Mouse (Mus musculus) neural tube, embryonic 11.5 days (tissue): Measurements from ENCODE around the gene Pappa. TPM values are rescaled to one million over a fixed set of nuclear protein-coding genes. Genes with fewer than 3 reads are reported as not detected.

ENCODE experiments used
- ATAC-seq: fragments of 200-750 bp; cut with Nextera tagmentation; 2 replicates; pipeline ENCODE4 v1.8.0; 2017; ENCODE audit warnings: moderate number of reproducible peaks, mild to moderate bottlenecking, moderate TSS enrichment, moderate library complexity; ENCODE audit not compliant: insufficient read depth, low FRiP score, low TSS enrichment
- DNase-seq: peaks from one replicate; pipeline ENCODE4 v3.0.0-alpha.2; 2015; ENCODE audit warnings: low spot score
- H3K27ac ChIP-seq: fragments of 300-500 bp; sonication (generic); 2 replicates; pipeline ENCODE4 v1.5.1; 2014; ENCODE audit warnings: low read depth, mild to moderate bottlenecking, low read length
- H3K27me3 ChIP-seq: fragments of 300-500 bp; sonication (generic); 2 replicates; pipeline ENCODE4 v1.6.1; 2014; ENCODE audit warnings: mild to moderate bottlenecking, low read length, mixed read lengths; ENCODE audit not compliant: control insufficient read depth, insufficient read depth
- H3K36me3 ChIP-seq: fragments of 300-500 bp; sonication (generic); 2 replicates; pipeline ENCODE4 v1.6.1; 2014; ENCODE audit warnings: mild to moderate bottlenecking, low read length, moderate library complexity, mixed read lengths; ENCODE audit not compliant: control insufficient read depth, insufficient read depth
- H3K4me1 ChIP-seq: fragments of 300-500 bp; sonication (generic); 2 replicates; pipeline ENCODE4 v1.6.1; 2014; ENCODE audit warnings: low read length, mixed read lengths; ENCODE audit not compliant: control insufficient read depth, insufficient read depth
- H3K4me2 ChIP-seq: fragments of 300-500 bp; sonication (generic); 2 replicates; pipeline ENCODE4 v1.6.1; 2014; ENCODE audit warnings: low read depth, mild to moderate bottlenecking, moderate library complexity
- H3K4me3 ChIP-seq: fragments of 300-500 bp; sonication (generic); 2 replicates; pipeline ENCODE4 v1.5.1; 2014; ENCODE audit warnings: low read depth, low read length
- H3K9ac ChIP-seq: fragments of 300-500 bp; sonication (generic); 2 replicates; pipeline ENCODE4 v1.6.1; 2014; ENCODE audit warnings: mild to moderate bottlenecking, low read length
- H3K9me3 ChIP-seq: fragments of 300-500 bp; sonication (generic); 2 replicates; pipeline ENCODE4 v1.6.1; 2016; ENCODE audit warnings: low read length; ENCODE audit not compliant: control insufficient read depth
- WGBS: fragments of 180-500 bp; shearing (Covaris S2); extraction: QIAGEN DNeasy Blood & Tissue Kit; methylation state at CpG from one replicate; pipeline ENCODE4 v1.1.7; 2014; 5-methylcytosine and 5-hydroxymethylcytosine counted together
- polyA plus RNA-seq: library from polyadenylated mRNA; unstranded; fragments of >200 nt; fragmentation: Nextera tagmentation; extraction: Ambion mirVana; gene quantifications from 2 replicates; pipeline ENCODE4 v1.2.1, GENCODE M21; 2014

Gene Pappa
- polyA plus RNA-seq, 1 experiment from 2014 or later: 0.78 TPM

- 78% methylated on average over 2 of the region's 2 CpGs for WGBS
- ATAC-seq: no peak
Measured at GRCm38 (mm10) chr4:65153601-65154000, 29.6 kb downstream of the Pappa start.

GRCm38 (mm10) chr4:65156231-65156630 is 32.3 kb downstream of the Pappa start:
- ATAC-seq: no peak
- Histone ChIP-seq H3K27me3 (no peaks in the 10 kb centered on the region), H3K4me2 (no peak overlapping the region), H3K9ac (no peak overlapping the region), H3K36me3 (no peaks in the 10 kb centered on the region), H3K27ac (no peak overlapping the region), H3K4me3 (no peak overlapping the region), H3K4me1 (no peaks in the 10 kb centered on the region), H3K9me3 (no peaks in the 10 kb centered on the region)
- 92% methylated on average over 10 of the region's 10 CpGs for WGBS
- no peak for DNase-seq

More at GRCm38 (mm10) chr4:65153601-65154000, 29.6 kb downstream of the Pappa start:
- Histone ChIP-seq H3K4me1 (no peaks in the 10 kb centered on the region), H3K27me3 (no peaks in the 10 kb centered on the region), H3K36me3 (no peaks in the 10 kb centered on the region), H3K27ac (no peak overlapping the region), H3K9me3 (no peaks in the 10 kb centered on the region), H3K4me3 (no peak overlapping the region), H3K4me2 (no peak overlapping the region), H3K9ac (no peak overlapping the region)
- no peak for DNase-seq

- Histone ChIP-seq H3K4me3 (no peak overlapping the region), H3K4me2 (no peak overlapping the region), H3K36me3 (no peaks in the 10 kb centered on the region), H3K9me3 (no peaks in the 10 kb centered on the region), H3K4me1 (no peaks in the 10 kb centered on the region), H3K27ac (no peak overlapping the region), H3K9ac (no peak overlapping the region), H3K27me3 (no peaks in the 10 kb centered on the region)
- 87% methylated on average over 3 of the region's 3 CpGs for WGBS
- DNase-seq (no peak), ATAC-seq (no peak)
Measured at GRCm38 (mm10) chr4:65158651-65159050, 34.7 kb downstream of the Pappa start.

- H3K27me3 ChIP-seq: no peaks in the 10 kb centered on the region
- H3K36me3 ChIP-seq: no peaks in the 10 kb centered on the region
- H3K9me3 ChIP-seq: no peaks in the 10 kb centered on the region
- no peak overlapping the region for H3K4me2 ChIP-seq
- no peaks in the 10 kb centered on the region for H3K4me1 ChIP-seq
- ATAC-seq: no peak
- peak; percentile 20 for DNase-seq
- H3K27ac ChIP-seq: no peak overlapping the region
- H3K4me3 ChIP-seq: no peak overlapping the region
- no peak overlapping the region for H3K9ac ChIP-seq
- WGBS: 52% methylated on average over 5 of the region's 5 CpGs
Measured at GRCm38 (mm10) chr4:65159481-65159880, 35.5 kb downstream of the Pappa start.

- H3K36me3 ChIP-seq: no peaks in the 10 kb centered on the region
- H3K9me3 ChIP-seq: no peaks in the 10 kb centered on the region
- no peaks in the 10 kb centered on the region for H3K27me3 ChIP-seq
- WGBS: 73% methylated on average over 3 of the region's 3 CpGs
- DNase-seq: no peak
- H3K27ac ChIP-seq: no peak overlapping the region
- ATAC-seq: no peak
- H3K9ac ChIP-seq: no peak overlapping the region
- H3K4me1 ChIP-seq: no peaks in the 10 kb centered on the region
- no peak overlapping the region for H3K4me2 ChIP-seq
- no peak overlapping the region for H3K4me3 ChIP-seq
Measured at GRCm38 (mm10) chr4:65163698-65164097, 39.7 kb downstream of the Pappa start.

GRCm38 (mm10) chr4:65166288-65166835 is 42.4 kb downstream of the Pappa start:
- Histone ChIP-seq H3K27me3 (no peaks in the 10 kb centered on the region), H3K27ac (no peak overlapping the region), H3K4me1 (no peaks in the 10 kb centered on the region), H3K9me3 (no peaks in the 10 kb centered on the region), H3K4me2 (no peak overlapping the region), H3K9ac (no peak overlapping the region), H3K36me3 (no peaks in the 10 kb centered on the region), H3K4me3 (no peak overlapping the region)
- 83% methylated on average over 3 of the region's 3 CpGs for WGBS
- DNase-seq (no peak), ATAC-seq (no peak)

GRCm38 (mm10) chr4:65174505-65174904 is 50.5 kb downstream of the Pappa start:
- ATAC-seq: no peak
- no peak overlapping the region for H3K9ac ChIP-seq
- H3K27me3 ChIP-seq: no peaks in the 10 kb centered on the region
- H3K4me3 ChIP-seq: no peak overlapping the region
- no peaks in the 10 kb centered on the region for H3K9me3 ChIP-seq
- WGBS: 89% methylated on average over 3 of the region's 3 CpGs
- no peak overlapping the region for H3K4me2 ChIP-seq
- H3K27ac ChIP-seq: no peak overlapping the region
- H3K36me3 ChIP-seq: no peaks in the 10 kb centered on the region
- no peak for DNase-seq
- no peaks in the 10 kb centered on the region for H3K4me1 ChIP-seq

- H3K4me2 ChIP-seq: no peak overlapping the region
- H3K36me3 ChIP-seq: no peaks in the 10 kb centered on the region
- H3K9ac ChIP-seq: no peak overlapping the region
- ATAC-seq (no peak), DNase-seq (no peak)
- H3K27me3 ChIP-seq: no peaks in the 10 kb centered on the region
- no peaks in the 10 kb centered on the region for H3K4me1 ChIP-seq
- H3K27ac ChIP-seq: no peak overlapping the region
- H3K4me3 ChIP-seq: no peak overlapping the region
- no peaks in the 10 kb centered on the region for H3K9me3 ChIP-seq
- 47% methylated on average over 1 of the region's 1 CpGs for WGBS
Measured at GRCm38 (mm10) chr4:65178146-65178545, 54.2 kb downstream of the Pappa start.

- H3K27ac ChIP-seq: no peak overlapping the region
- H3K9me3 ChIP-seq: no peaks in the 10 kb centered on the region
- no peaks in the 10 kb centered on the region for H3K27me3 ChIP-seq
- H3K4me1 ChIP-seq: no peaks in the 10 kb centered on the region
- H3K4me2 ChIP-seq: no peak overlapping the region
- H3K36me3 ChIP-seq: no peaks in the 10 kb centered on the region
- no peak for ATAC-seq
- 60% methylated on average over 2 of the region's 2 CpGs for WGBS
- H3K9ac ChIP-seq: no peak overlapping the region
- no peak overlapping the region for H3K4me3 ChIP-seq
- no peak for DNase-seq
Measured at GRCm38 (mm10) chr4:65187236-65187635, 63.3 kb downstream of the Pappa start.
